Mouse (Mus musculus) gastrocnemius, postnatal 14 days (tissue): ENCODE measurements around the gene Klhl4. TPM values are rescaled to one million over a fixed set of nuclear protein-coding genes. Genes with fewer than 3 reads are reported as not detected.

Source experiments
- DNase-seq: peaks from one replicate; pipeline ENCODE4 v3.0.0; 2021; ENCODE audit warnings: mixed read lengths
- intact Hi-C: fragments of 180-260 bp; cut with DNase I; formaldehyde crosslinking; loops from one replicate; pipeline ENCODE4 v1.15.1; 2025; ENCODE audit warnings: low total_unique reads
- long read RNA-seq, 2 experiments: library from polyadenylated mRNA; stranded (forward); transcript quantifications; one replicate each; pipeline ENCODE4 v2.0.0; 2021
- total RNA-seq, 2 experiments: library from RNA; stranded (reverse); gene quantifications; 2 replicates each; pipeline ENCODE4 v1.2.3; 2021

Gene Klhl4
- total RNA-seq: 1 to 10 TPM; 3.0 to 4.5 TPM
- long read RNA-seq, experiment 1, partial matches to known transcripts: 0 of 2 reads
- long read RNA-seq, experiment 1, other reads (novel, unspliced or antisense): 0 of 2 reads
- long read RNA-seq, experiment 2, partial matches to known transcripts: 1 of 3 reads
- long read RNA-seq, experiment 2, other reads (novel, unspliced or antisense): 0 of 3 reads

DNA sequence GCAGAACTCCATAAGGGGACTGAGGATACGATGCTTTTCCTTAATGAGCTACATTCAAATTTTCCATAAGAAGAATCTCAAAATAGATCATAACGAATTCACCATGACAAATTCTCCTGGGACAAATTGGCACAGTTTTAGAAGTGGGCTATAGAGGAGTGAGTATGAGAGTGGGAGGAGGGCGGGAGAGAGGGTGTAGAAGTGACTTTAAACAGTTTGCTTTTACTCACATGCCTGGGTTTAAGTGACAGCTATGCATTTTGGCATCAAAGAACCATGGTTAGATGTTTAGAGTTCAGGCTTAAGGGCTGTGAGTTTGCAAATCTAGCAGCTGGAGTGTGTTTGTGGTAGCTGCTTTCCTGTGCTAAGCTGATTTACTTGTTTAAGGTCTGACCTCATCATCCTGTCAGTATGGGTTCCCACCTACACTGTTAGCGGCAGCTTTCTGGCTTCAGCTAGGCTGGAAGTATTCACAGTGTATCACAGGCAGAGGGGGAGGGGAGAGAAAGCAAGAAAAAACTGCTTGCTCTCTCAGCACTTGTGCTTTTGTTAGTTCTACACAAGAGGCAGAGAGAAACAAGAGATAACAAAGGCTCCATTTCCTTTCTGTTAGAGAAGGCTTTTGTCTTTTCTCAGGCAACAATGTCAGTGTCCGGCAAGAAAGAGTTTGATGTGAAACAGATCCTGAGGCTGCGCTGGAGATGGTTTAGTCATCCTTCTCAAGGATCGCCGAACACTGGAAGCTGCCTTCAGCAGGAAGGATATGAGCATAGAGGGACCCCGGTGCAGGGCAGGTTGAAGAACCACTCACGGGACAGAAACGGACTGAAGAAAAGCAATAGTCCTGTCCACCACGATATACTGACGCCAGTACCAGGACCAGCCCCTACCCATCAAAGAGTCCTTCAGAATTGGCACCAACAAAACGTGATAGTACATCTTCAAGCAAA lies at the start of gene Klhl4:
Gene Klhl4, plus strand, starts transcription at position 552 of the 950 bp plus-strand sequence.
- DNase-seq: no peak
- intact Hi-C loops: no loop called here

DNA sequence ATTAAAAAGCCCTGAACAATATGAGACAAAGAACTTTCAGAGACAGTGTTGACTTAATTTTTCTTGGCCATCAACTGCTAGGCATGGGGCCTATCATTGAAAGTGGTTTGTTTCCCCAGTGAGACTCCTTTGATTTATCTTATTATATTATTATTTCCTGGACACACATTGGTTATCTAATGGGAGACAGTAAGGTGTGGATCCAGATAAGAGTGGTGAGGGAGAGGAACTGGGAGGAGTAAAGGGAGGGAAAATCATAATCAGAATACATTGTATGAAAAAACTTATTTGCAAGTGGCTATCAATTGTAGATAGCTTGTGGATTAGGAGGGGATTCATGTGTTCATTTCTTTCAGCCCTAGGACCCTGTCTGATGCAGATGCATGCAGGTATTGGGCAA lies 10.0 kb downstream of the Klhl4 start:
- no peak for DNase-seq
- intact Hi-C loops: no loop called here

DNA sequence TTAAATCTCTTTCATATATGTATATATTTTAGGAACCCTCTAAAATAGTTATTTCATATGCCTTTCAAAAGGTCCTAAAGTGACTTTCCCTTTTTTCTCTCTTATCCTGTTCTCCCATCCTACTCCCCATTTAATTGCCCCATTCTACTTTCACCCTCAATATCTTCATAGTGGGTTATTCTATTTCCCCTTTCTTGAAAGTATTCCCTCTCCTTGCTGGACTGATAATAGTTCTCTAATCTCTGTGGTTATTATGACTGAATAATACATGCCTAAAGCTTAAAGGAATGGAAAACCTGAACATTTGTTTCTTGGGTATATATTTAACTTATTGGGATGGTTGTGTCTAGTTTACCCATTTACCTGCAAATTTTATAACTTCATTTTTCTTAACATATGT lies 12.6 kb downstream of the Klhl4 start:
- no peak for DNase-seq
- intact Hi-C loops: no loop called here

DNA sequence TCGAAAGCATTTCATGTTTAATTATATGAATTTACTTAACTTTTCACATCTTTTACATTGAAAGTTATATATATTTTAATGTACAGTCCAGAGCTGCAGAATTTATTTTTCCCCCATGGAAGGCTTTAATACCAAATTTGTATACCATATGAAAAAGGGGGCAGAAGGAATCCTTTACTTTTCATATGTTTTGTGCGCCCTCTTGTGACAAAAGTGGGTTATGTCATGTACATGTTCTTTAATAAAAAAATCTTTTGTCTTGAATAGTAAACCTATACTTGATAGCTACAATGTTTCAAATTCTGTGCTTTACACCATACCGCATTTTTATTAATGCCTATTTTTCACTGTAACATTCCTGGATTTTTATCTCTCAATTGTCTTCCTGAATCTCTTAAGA lies 84.0 kb downstream of the Klhl4 start:
- intact Hi-C loops: no loop called here
- no peak for DNase-seq

DNA sequence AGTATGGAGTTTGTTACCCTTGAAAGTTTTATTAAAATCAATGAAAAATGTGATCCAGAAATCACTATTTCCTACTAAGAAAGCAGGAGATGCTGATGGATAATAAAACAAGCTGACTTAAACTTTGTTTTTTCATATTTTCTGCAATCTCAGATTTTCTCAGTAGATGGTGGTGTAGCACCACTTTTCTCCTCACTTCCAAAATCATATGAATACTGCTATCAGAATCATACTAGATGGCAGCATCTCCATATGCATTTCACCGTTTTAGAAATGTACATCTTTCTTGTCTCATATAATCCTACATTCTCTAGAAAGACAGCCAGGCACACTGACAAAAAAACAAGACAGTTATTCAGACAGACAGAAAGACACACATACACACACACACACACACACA lies 108.2 kb downstream of the Klhl4 start:
- intact Hi-C loops: no loop called here
- DNase-seq: no peak
